15 mouse cellular contexts compared by ENCODE assay signal in the genomic region with DNA sequence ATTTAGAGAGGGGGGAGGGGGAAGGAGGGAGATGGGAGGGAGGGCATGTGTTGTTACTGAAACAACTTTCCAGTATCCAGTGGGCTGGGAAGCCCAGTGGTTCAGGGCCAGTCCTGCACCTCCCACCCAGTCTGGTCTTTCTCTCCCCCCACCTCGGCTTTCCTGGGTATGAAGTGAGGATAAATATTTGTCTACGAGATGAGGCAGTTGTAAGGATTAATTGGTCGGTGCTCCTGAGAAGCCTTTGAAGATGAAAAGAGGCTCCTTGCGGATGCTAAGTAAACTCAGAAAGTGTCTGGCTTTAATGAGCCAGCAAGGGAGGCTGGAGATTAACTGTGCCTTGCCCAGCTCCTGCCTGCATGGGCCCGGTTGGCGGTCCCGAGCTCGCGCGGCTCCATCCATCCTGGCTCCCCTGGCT. TPM values are rescaled to one million over a fixed set of nuclear protein-coding genes. Genes with fewer than 3 reads are reported as not detected.
A peak's percentile ranks its signal among the peaks of the same experiment; 100 is the strongest.
DNase-seq lines count a peak whose midpoint lies in the region; ATAC-seq and TF ChIP-seq lines count a peak whose summit lies in the region.
"Had no signal": no experiment of that assay in that cellular context is flagged by ENCODE, and none has a peak within 500 bp of the region (broad histone marks: within the 10 kb centered on the region; RNA-seq: fewer than 3 reads in every experiment).

No protein-coding gene starts in this region.

- H3K4me3 ChIP-seq in embryonic facial prominence, embryonic 13.5 days: no peak overlapping the region
- no peak overlapping the region for H3K4me3 ChIP-seq in embryonic facial prominence, embryonic 10.5 days
- H3K4me3 ChIP-seq in lung, embryonic 14.5 days (ENCODE audit: low read depth, low read length): no peak overlapping the region
- H3K4me3 ChIP-seq in midbrain, embryonic 12.5 days: no peak overlapping the region
- H3K4me3 ChIP-seq: erythroblast, embryonic 14.5 days had no signal

- no peaks in the 10 kb centered on the region for H3K36me3 ChIP-seq in embryonic facial prominence, embryonic 13.5 days
- H3K36me3 ChIP-seq in embryonic facial prominence, embryonic 10.5 days (replicated peaks): no peaks in the 10 kb centered on the region
- no peaks in the 10 kb centered on the region for H3K36me3 ChIP-seq in lung, embryonic 14.5 days (ENCODE audit: insufficient read depth)
- no peaks in the 10 kb centered on the region for H3K36me3 ChIP-seq in midbrain, embryonic 12.5 days

- no peak for DNase-seq in embryonic facial prominence, embryonic 10.5 days (ENCODE audit: low spot score)
- no peak for DNase-seq in lung, embryonic 14.5 days
- DNase-seq in lung, postnatal 25 days (ENCODE audit: low spot score): no peak
- DNase-seq in frontal cortex, postnatal 14 days (ENCODE audit: low spot score in 2 of 2): no peak
- DNase-seq: cerebellum, adult 8-10 months; gastrocnemius, postnatal 10 days; heart, postnatal 14 days; kidney, adult 2 months; retina, postnatal 1 day had no signal

- 34% methylated on average over 10 of the region's 10 CpGs for WGBS in embryonic facial prominence, embryonic 13.5 days
- WGBS in embryonic facial prominence, embryonic 10.5 days: 31% methylated on average over 10 of the region's 10 CpGs
- WGBS in lung, embryonic 14.5 days: 12% methylated on average over 10 of the region's 10 CpGs
- 9% methylated on average over 10 of the region's 10 CpGs for WGBS in midbrain, embryonic 12.5 days

- H3K27ac ChIP-seq in embryonic facial prominence, embryonic 13.5 days: peak overlapping the region; percentile 22; the same call in 1 of the 2 replicates
- H3K27ac ChIP-seq in embryonic facial prominence, embryonic 10.5 days (replicated peaks): no peak overlapping the region
- no peak overlapping the region for H3K27ac ChIP-seq in lung, embryonic 14.5 days (ENCODE audit: low read depth)
- peak overlapping the region; percentile 70 for H3K27ac ChIP-seq in midbrain, embryonic 12.5 days (replicated peaks)
- H3K27ac ChIP-seq: macrophage had no signal

- no peaks in the 10 kb centered on the region for H3K9me3 ChIP-seq in embryonic facial prominence, embryonic 13.5 days
- 0 out of 2 replicates have a peak, but pooled peaks cover 3% of the 10 kb centered on the region for H3K9me3 ChIP-seq in embryonic facial prominence, embryonic 10.5 days
- no peaks in the 10 kb centered on the region for H3K9me3 ChIP-seq in lung, embryonic 14.5 days (ENCODE audit: low read depth, low read length)
- no peaks in the 10 kb centered on the region for H3K9me3 ChIP-seq in midbrain, embryonic 12.5 days

- H3K4me1 ChIP-seq in embryonic facial prominence, embryonic 13.5 days: peaks cover 27% of the 10 kb centered on the region
- peaks cover 28% of the 10 kb centered on the region for H3K4me1 ChIP-seq in embryonic facial prominence, embryonic 10.5 days
- no peaks in the 10 kb centered on the region; the same call in 1 of the 2 replicates for H3K4me1 ChIP-seq in lung, embryonic 14.5 days (ENCODE audit: insufficient read depth)
- H3K4me1 ChIP-seq in midbrain, embryonic 12.5 days: peaks cover 15% of the 10 kb centered on the region

- ATAC-seq in embryonic facial prominence, embryonic 13.5 days (ENCODE audit: insufficient number of reproducible peaks, insufficient read depth, low FRiP score, low TSS enrichment, low read depth): no peak
- 0 out of 2 replicates have a peak, but pooled peaks have one; percentile 41 for ATAC-seq in lung, embryonic 14.5 days (ENCODE audit: insufficient read depth)
- ATAC-seq in midbrain, embryonic 12.5 days (ENCODE audit: low FRiP score, low read depth): no peak
- no peak for ATAC-seq in monocyte, adult 5-6 weeks (replicated peaks; ENCODE audit: insufficient number of reproducible peaks, low FRiP score, low TSS enrichment, poor library complexity, severe bottlenecking)
- no peak for ATAC-seq in activated CD4-positive, CD25-positive, alpha-beta regulatory T cell, adult 4 months

- no peak overlapping the region for H3K4me2 ChIP-seq in embryonic facial prominence, embryonic 13.5 days
- H3K4me2 ChIP-seq in lung, embryonic 14.5 days: no peak overlapping the region
- no peak overlapping the region for H3K4me2 ChIP-seq in midbrain, embryonic 12.5 days (replicated peaks)

- H3K9ac ChIP-seq in embryonic facial prominence, embryonic 13.5 days: peak overlapping the region; percentile 40; the same call in 1 of the 2 replicates
- H3K9ac ChIP-seq in lung, embryonic 14.5 days: no peak overlapping the region
- no peak overlapping the region for H3K9ac ChIP-seq in midbrain, embryonic 12.5 days (replicated peaks)

- no peaks in the 10 kb centered on the region for H3K27me3 ChIP-seq in embryonic facial prominence, embryonic 13.5 days
- 0 out of 2 replicates have a peak, but pooled peaks cover 4% of the 10 kb centered on the region for H3K27me3 ChIP-seq in embryonic facial prominence, embryonic 10.5 days (replicated peaks; ENCODE audit: low read depth, poor library complexity, severe bottlenecking)
- no peaks in the 10 kb centered on the region for H3K27me3 ChIP-seq in lung, embryonic 14.5 days (ENCODE audit: insufficient read depth, low read length)
- H3K27me3 ChIP-seq in midbrain, embryonic 12.5 days: peaks cover 5% of the 10 kb centered on the region

- TF ChIP-seq CTCF in lung, embryonic 14.5 days (IDR thresholded peaks at IDR 0.05; ENCODE audit: low read depth): no peak

RNA-seq across cellular contexts. Expression of a gene that starts 21.5 kb away (rescaled TPM):
- 1.9 and 2.1 TPM in 2 replicates for polyA plus RNA-seq in embryonic facial prominence, embryonic 13.5 days (2015; fragmentation: Nextera tagmentation; extraction: Ambion mirVana)
- polyA plus RNA-seq in embryonic facial prominence, embryonic 10.5 days (2016; fragmentation: Nextera tagmentation; extraction: Ambion mirVana): 0.54 and 0.83 TPM in 2 replicates
- polyA plus RNA-seq in lung, embryonic 14.5 days (2014; fragmentation: Nextera tagmentation; extraction: Ambion mirVana): 1.6 and 2.0 TPM in 2 replicates
- polyA plus RNA-seq in midbrain, embryonic 12.5 days (2016; fragmentation: Nextera tagmentation; extraction: Ambion mirVana): 1.4 and 1.9 TPM in 2 replicates
- 1.6 to 2.7 TPM (median 2.3 TPM) in 3 replicates for total RNA-seq in monocyte, adult 5-6 weeks (2017)
- polyA plus RNA-seq in activated CD4-positive, CD25-positive, alpha-beta regulatory T cell, adult 4 months (2017; shearing (Covaris generic)): 1 to 10 TPM; 1.0 to 1.6 TPM
- total RNA-seq: gastrocnemius, postnatal 10 days; heart, postnatal 14 days had no signal
- polyA plus RNA-seq: erythroblast, embryonic 14.5 days; macrophage had no signal

RNA-seq across cellular contexts. Expression of a gene that starts 40.0 kb away (rescaled TPM):
- polyA plus RNA-seq in embryonic facial prominence, embryonic 13.5 days (2015; fragmentation: Nextera tagmentation; extraction: Ambion mirVana): 9.4 and 10.1 TPM in 2 replicates
- polyA plus RNA-seq in embryonic facial prominence, embryonic 10.5 days (2016; fragmentation: Nextera tagmentation; extraction: Ambion mirVana): 8.7 and 9.7 TPM in 2 replicates
- 2.2 and 2.5 TPM in 2 replicates for polyA plus RNA-seq in lung, embryonic 14.5 days (2014; fragmentation: Nextera tagmentation; extraction: Ambion mirVana)
- 9.7 and 10.7 TPM in 2 replicates for polyA plus RNA-seq in midbrain, embryonic 12.5 days (2016; fragmentation: Nextera tagmentation; extraction: Ambion mirVana)
- total RNA-seq in monocyte, adult 5-6 weeks (2017): under 0.01 TPM in 1 of 3 replicates, not detected in the others
- polyA plus RNA-seq in activated CD4-positive, CD25-positive, alpha-beta regulatory T cell, adult 4 months (2017; shearing (Covaris generic)): not detected
- polyA plus RNA-seq: erythroblast, embryonic 14.5 days had no signal

Comparison
In these comparisons a context has a peak if more than half of its experiments do, and no peak if none do; other contexts are left out.
1. H3K27ac ChIP-seq: peak in embryonic facial prominence, embryonic 13.5 days (single experiment) and midbrain, embryonic 12.5 days (single experiment); none in embryonic facial prominence, embryonic 10.5 days (single experiment) and lung, embryonic 14.5 days (single experiment).